Mouse (Mus musculus): ENCODE measurements around the gene Hoxc12.

Hoxc12 gene

GRCm38 (mm10) chr15:102983716-102984115 lies 47.2 kb downstream of the Hoxc12 start:
- no peak for DNase-seq

- no peak for DNase-seq
Observed at GRCm38 (mm10) chr15:102984521-102984920, 48.0 kb downstream of the Hoxc12 start.

GRCm38 (mm10) chr15:102984925-102985324 lies 48.4 kb downstream of the Hoxc12 start:
- DNase-seq, result no peak

GRCm38 (mm10) chr15:102987124-102987833 lies 50.7 kb downstream of the Hoxc12 start:
- peak; percentile 97 for DNase-seq

DNA sequence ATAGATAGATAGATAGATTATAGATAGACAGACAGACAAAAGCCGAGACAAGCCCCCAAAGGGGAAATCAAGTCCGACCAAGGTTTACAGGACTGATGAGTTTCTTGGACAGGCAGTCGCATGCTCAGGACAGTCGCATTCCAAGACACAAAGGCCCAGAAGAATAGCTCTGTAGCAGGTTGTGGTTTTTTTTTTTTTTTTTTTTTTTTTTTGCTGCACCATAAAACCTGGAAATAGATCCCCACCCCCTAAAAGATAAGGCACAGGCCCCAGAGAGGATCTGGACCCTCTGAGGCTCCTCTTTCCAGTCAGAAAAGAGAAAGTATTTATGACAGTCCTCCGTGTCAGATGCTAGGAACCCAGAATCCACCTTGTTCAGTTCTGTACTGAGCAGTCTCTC lies 51.5 kb downstream of the Hoxc12 start:
- DNase-seq, result no peak

Data from kidney, postnatal 10 days (tissue).